Mouse (Mus musculus) frontal cortex, postnatal 25 days (tissue): ENCODE data around the gene Csrp2.

ENCODE experiments used
- DNase-seq, 2 experiments: peaks; one replicate each; pipeline ENCODE4 v3.0.0; 2022; ENCODE audit warnings: low spot score in 2 of 2

Csrp2 gene

DNA sequence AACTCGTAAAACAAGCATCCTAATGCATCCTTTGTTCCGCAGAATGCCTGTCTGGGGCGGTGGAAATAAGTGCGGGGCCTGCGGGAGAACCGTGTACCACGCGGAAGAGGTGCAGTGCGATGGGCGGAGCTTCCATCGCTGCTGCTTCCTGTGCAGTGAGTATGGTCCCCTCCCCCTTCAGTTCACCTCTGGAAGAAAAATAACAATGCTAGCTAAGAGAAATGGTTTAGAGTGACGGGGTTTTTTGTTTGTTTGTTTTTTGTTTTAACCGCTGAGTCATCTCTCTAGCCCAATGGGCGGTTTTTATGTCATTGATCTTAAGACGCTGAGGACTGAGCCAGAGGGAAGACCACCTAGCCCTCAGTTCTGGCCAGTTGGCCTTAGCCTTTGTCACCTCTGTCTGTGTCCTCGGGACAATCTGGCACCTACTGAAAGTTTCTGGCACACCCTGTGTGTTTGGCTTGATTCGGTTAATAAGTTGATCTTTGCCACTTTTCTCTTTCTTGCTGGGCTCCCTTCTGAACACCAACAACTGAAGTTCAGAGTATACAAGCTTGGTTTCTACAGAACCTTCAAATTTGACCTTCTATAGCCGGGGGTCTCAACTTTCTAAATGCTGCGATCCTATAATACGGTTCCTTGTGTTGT, 12.4 kb downstream of the Csrp2 start:
- no peak for DNase-seq

DNA sequence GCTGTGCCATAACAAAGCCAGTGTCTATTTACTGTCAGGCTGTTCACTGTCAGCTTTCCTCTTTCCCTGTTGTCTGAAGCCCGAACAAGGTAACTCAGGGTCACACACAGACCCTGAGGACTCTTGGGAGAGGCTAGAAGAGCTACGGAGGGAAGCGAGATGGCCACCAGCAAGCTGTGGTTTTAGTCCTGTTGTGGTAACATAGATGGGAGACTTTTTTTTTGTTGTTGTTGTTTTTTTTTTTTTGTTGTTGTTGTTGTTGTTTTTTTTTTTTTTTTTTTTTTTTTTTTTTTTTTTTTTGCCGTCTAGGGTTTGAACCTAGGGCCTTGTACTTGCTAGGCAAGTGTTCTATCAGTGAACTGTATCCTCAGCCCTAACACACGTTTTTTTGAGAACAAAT, 14.0 kb downstream of the Csrp2 start:
- no peak for DNase-seq

DNA sequence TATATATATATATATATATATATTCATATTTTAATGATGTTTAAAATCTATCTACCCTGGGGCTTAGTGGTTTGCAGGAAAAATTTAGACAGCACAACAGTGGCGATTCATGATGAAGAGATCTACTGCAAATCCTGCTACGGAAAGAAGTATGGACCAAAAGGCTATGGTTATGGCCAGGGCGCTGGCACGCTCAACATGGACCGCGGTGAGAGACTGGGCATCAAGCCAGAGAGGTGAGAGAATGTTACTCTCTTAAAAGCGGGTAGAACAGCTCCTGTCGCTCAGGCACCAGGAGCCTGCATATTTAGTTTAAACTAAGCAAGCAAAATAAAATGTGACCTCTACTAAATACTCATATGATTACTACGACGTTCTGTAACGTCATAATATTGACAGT, 15.5 kb downstream of the Csrp2 start:
- DNase-seq: no peak

DNA sequence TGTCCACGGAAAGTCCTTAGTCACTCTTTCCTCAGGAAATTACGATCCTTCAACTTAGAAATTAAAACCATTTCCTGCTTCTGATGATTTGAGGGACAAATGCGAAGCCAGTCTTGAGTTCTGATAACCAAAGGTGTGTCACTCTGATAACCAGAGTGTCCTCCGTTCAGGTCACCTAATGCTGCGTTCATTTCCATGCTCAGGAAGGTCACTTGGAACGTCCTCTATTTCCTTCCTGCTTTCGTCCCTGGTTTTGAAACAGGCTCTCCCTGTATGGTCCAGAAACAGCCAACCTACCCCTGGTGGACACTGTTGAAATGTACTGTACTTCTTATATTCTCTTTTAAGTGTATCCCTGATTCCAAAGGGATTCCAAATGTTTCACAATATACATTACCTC, 16.1 kb downstream of the Csrp2 start:
- no peak for DNase-seq

GRCm38 (mm10) chr10:110938361-110938760, 18.8 kb downstream of the Csrp2 start:
- DNase-seq: no peak

DNA sequence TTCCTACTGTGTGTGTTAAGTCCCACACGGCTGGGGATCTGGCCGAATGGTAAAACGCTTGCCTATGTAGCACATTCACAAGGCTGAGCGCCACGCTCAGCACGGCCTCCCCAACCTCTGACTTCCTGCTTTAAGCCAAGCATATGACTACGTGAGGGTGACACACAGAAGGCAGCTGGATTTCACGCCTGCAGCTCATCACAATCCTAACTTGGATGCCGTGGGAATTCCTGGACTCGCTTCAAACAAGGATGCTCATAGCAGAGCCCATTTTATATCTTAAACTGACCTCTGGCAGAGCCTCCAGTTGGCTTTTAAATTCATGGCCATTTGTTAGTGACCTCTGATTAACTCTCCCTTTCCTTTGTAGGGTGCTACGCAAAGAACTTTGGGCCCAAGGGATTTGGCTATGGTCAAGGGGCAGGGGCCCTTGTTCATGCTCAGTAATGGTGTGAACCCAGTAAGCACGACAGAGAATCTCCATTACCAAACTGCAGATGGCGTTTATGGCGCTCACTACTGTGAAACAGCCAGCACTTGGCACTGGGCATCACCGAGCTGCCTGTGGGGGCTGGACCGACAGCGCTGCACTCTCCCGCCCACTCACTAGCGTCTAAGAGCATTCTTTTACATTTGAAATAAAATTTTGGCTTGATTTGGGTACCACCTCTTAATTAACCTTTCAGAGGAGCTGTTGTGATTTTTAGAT, 19.4 kb downstream of the Csrp2 start:
- no peak for DNase-seq

DNA sequence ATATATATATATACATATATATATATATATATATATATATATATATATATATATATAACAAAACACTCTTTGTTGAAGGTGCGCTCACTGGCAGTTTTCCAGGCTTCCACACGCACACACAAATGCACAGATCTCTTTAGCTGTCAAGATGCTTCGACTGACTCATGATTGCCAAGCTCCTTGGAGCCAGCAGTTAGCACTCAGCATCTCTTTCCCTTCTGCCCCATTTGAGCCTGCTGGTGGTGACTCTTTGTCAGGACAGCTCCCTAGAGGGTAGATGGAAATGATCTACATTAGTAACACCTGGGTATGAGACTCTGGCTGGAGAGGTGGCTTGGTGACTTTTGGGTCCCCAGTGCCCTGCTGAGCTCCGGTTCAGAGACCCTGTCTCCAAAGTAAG, 20.1 kb downstream of the Csrp2 start:
- no peak for DNase-seq

DNA sequence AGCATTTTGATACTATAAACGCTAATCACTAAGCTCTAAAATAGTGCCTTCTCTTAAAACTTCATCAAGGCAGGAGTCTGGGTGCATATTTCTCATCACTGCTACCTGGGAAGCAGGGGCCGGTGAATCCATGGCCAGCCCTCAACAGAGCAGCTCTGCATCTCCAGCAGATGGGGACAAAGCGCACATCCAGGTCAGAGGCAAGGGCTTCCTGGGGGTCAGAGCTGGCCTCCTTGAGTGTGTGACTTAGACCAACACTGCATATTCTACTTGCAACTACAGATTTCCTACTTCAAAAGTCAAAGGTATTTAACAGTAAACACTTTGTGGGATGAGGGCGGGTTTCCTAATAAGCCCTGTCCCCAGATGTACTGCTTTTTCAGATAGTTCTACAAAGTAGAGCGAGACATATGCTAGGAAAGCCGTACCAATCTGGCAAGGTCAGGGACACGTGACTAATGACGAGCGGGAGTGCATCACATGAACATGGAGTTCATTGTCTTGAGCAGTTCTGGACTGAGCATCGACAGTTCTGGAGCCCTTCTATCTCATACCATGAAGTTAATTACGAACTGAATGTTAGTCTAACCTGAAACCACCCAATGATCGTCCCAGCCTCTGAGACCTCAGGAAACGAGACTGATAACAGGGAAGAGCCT, 21.3 kb downstream of the Csrp2 start:
- DNase-seq: no peak

GRCm38 (mm10) chr10:110941968-110942367, 22.4 kb downstream of the Csrp2 start:
- DNase-seq: no peak

DNA sequence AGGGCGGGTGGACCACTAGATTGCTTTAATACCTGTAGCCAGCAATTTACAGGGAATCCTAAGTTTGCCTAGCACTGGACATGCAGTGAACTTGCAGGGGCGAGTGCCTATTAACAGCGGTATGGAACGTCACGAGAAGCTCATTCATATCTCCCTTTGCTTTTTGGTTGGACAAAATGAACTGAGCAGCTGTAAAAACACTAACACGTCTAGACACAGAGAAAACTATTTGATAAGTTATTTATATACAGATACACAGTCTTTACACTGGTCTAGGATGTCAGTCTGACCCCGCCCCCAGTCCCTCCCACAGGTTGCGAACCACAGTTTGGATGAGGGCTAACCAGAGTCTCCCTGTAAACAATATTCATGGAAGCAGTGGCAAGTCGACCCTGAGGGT, 23.2 kb downstream of the Csrp2 start:
- no peak for DNase-seq

DNA sequence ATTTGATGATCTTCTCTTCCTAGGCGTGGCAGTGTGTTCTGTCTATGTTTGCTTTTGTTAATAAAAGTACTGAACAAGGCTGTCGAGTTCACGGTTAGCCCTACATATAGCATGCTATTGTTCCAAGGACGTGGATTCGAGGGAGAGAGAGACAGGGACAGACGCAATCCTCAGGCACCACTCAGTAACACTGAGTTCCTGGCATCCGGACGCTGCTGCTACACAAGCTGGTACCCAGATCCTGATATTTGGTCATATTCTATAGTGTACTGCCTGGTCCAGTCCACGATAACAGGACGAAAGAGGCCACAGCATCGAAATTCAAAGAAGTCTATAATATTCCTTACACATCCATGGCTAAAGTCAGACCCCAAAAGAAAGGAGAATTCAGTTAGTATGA, 24.6 kb downstream of the Csrp2 start:
- no peak for DNase-seq

DNA sequence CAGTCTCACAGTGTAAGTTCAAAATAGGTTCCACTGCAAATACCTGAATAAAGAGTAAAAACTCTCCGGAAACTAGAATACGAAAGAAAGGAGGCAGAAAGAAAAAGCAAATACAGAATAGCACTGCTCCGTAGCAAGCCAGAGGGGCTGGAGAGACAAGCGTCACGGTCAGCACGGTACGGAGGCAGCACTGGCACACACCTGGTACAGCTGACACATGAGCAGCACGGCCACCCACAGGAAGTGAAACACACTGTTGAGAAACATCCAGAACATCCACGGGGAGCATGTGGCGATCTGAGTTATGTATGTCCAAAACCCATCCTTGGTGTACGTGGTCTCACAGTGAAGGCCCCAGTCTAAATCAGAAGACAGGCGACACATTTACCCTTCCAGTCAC, 26.4 kb downstream of the Csrp2 start:
- no peak for DNase-seq

- DNase-seq: no peak
Measured at GRCm38 (mm10) chr10:110947574-110947973, 28.0 kb downstream of the Csrp2 start.

DNA sequence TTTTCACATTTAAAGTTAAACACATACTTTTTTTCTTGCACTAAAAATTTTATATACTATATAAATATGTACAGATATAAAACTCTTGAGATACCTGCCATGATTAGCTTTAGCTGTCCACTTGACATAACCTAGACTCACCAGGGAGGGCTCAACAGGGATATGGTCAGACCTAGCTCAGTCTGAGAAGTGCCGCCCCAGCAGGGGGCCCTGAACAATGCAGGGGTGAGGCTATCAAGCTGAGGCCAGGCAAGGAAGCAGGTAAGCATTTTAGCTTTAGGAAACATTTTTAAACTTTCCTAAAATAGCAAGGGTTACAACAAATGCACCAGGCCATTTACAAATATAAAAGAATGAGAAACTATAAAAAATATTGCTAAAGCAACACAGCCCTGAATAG, 31.5 kb downstream of the Csrp2 start:
- no peak for DNase-seq

DNA sequence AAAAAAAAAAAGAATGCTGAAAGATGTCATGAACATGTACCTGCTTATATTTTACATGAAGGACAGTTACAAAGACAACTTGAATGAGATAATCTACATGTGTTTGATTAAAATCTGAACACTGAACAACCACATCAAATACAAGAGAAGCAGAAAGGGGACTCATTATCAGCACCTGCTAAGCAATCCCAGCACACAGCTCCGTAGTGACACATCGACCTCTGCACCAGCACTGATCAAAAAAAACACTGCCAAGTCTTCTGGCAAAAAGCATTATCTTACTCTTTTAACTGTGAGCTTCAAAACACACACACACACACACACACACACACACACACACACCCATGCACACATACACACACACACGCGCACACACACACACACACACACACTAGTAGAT, 32.2 kb downstream of the Csrp2 start:
- no peak for DNase-seq

DNA sequence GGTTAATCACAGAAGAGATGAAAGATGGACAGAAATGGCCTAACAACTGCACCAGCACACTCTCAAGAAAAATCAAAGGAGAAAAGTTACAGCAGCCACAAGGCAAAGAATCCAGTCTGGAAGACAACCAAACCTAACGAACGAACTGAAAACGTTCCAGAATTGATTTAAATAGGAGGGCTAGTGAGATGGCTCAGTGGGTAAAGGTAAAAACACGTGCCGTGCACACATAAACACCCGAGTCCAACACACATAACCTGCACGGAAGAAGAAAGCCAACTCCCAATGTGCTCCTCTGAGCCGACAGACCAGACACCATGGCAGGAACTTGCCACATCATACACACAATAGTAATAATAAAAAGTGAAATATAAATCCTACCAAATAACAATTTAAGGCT, 32.7 kb downstream of the Csrp2 start:
- DNase-seq: no peak

- DNase-seq: no peak
Measured at GRCm38 (mm10) chr10:110952937-110953451, 33.4 kb downstream of the Csrp2 start.

DNA sequence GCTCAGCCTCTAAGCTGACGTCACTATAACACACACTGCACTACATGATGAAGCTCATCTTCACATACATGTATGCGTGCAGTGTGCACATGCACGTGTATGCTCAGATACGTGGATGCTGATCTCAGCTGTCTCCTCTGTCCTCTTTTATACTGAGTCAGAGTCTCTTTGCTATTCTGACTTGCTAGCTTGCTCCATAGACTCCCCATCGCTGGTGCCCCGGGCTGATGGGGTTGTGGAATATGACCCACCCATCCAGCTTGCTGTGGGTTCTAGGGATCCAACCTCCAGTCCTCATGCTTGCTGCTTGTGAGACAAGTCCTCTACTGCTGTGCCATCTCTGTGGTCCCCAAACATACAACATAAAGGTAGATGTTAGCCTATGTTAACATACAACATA, 39.3 kb downstream of the Csrp2 start:
- DNase-seq: no peak

- no peak for DNase-seq
Measured at GRCm38 (mm10) chr10:110959781-110960180, 40.2 kb downstream of the Csrp2 start.

DNA sequence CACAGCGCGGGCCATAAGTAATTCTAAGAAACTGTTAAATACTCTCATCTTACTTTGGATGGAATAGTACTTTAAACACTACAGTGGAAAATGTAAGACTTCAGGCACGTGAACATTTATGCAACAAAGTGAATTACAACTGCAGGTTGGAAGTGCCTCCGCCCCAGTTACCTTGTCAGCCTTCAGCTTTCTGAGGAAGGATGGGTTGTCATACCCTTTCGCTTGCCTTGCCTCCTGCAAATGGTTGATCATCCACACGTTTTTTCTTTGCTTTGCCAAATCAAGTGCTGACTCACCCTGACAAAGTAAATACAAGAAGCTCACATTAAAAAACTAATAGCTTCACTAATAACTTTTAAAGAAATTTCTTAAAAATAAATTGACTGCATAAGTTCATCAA, 41.3 kb downstream of the Csrp2 start:
- no peak for DNase-seq

- DNase-seq: no peak
Measured at GRCm38 (mm10) chr10:110962172-110962571, 42.6 kb downstream of the Csrp2 start.

DNA sequence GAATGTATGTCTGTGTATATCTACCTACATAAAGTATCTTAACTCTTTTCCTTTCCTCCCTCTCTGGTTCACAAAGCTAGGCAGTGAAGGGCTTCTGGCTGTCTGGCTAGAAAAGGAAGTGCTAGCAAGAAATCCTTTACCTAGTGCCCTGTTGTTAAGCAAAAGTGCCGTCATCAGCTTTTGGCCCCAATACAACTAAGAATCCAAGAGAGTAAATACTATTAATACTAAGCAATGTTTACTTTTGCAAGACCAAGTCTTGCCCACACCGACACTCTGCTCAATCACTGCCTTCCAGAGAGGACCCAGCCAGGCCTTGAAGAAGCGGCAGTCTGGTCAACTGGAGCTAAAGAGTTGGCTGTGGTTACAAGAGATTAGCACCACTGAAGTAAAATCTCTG, 51.5 kb downstream of the Csrp2 start:
- no peak for DNase-seq

DNA sequence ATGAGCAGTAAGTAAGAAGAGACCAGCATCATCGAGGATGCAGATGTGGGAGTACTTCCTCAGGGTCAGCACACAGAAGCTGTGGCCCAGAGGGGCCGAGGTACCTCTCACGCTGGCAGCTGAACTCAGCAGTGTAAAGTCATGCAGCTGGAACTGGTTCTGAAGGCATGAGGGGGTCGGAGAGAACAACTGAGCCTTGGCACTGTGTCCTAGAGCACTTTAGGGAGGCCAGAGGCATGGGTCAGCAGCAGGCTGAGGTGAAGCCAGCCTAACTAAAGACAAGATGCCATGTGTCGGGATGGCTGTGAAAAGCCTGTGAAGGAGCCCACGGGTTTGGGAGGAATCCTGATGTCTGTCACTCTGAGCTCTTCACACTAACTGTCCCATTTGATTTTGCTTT, 51.9 kb downstream of the Csrp2 start:
- no peak for DNase-seq
